Mouse (Mus musculus): ENCODE measurements around the gene Hnrnpl.

DNA sequence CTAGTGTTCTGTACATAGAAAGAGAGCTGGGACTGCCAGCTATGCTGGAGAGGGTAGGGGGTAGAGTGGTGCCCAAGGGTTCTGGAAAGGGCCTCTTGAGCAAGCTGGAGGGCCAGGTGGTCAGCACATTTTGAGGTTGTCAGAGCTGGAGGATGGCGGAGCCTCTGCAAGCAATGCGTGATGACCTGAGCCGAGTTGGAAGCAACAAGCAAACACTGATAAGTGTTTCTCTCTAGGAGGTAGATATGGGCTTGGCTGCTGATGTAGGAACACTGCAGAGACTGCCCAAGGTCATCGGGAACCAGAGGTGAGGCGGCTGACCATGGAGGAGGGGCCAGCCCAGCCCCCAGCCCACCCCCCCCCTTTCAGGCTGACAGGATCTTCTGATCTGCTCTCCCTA lies 22.6 kb downstream of the Hnrnpl start:
- TF ChIP-seq ELF1 (IDR thresholded peaks at IDR 0.05; ENCODE audit: low read depth, low read length) (no peak), CTCF (conservative IDR thresholded peaks at IDR 0.05 in 1 of 2, IDR thresholded peaks at IDR 0.05 in 1 of 2; ENCODE audit: low read depth in 2 of 2, low read length in 2 of 2) (no peak), POLR2A (IDR thresholded peaks at IDR 0.05; ENCODE audit: low read depth, low read length) (no peak), USF2 (conservative IDR thresholded peaks at IDR 0.05; ENCODE audit: low read depth, low read length) (no peak), SIN3A (IDR thresholded peaks at IDR 0.05; ENCODE audit: low read length) (no peak), PAX5 (IDR thresholded peaks at IDR 0.05; ENCODE audit: low read length) (no peak), ZC3H11A (IDR thresholded peaks at IDR 0.05; ENCODE audit: low read depth, low read length) (no peak), RCOR1 (conservative IDR thresholded peaks at IDR 0.05; ENCODE audit: low read depth, low read length) (no peak), MAZ (IDR thresholded peaks at IDR 0.05; ENCODE audit: low read depth, low read length) (no peak), NRF1 (IDR thresholded peaks at IDR 0.05; ENCODE audit: low read depth, low read length) (no peak), UBTF (IDR thresholded peaks at IDR 0.05; ENCODE audit: low read depth, low read length) (no peak)

Measured in CH12.LX (cell line).